Mouse (Mus musculus): ENCODE results near the gene Cdpf1.

DNA sequence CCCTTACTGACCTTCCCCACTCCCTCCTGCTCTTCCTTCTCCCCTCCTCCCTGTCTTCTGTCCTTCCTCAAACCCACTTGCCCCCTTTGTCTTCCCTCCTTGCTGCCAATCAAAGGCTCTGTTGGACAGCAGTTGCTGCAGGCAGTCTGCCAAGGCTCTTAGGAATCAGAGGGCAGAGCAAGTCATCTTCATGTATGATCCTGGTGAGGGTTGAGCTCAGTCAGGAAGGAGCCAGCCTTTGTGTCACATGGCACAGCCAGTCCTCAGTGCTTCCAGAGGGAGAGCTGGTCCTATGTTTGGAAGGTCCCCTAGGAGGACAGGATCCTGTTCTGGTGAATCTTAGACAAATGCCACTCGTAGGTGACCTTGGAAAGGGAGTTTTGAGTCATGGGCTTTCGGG is 8.6 kb downstream of the Cdpf1 start:
- TF ChIP-seq POLR2A (IDR thresholded peaks at IDR 0.05; ENCODE audit: insufficient read depth, low read depth, low read length), result no peak
- TF ChIP-seq CTCF (IDR thresholded peaks at IDR 0.05; ENCODE audit: insufficient read depth, low read depth, low read length), result no peak
